Mouse (Mus musculus): Measurements from ENCODE around the gene Pdlim4.

DNA sequence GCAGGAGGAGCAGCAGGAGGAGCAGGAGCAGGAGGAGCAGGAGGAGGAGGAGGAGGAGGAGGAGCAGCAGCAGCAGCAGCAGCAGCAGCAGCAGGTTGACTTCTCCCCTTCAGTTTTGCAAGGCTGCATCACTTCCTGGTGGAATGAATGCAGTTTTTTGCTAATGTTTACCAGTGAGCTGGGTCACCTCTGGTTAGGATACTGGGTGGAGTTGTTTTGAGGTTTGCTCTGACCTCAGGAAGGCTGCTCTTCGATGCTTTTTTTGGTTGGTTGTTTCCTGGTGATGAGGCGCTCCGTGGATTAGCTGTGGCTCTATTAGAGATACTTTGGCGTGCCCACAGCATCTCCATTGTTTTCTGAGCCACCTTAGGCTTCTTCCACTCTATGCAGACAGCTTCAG lies 51.2 kb downstream of the Pdlim4 start:
- TF ChIP-seq CTCF (IDR thresholded peaks at IDR 0.05; ENCODE audit: control insufficient read depth, insufficient read depth, insufficient replicate concordance, low read depth, low read length) (no peak), POLR2A (IDR thresholded peaks at IDR 0.05; ENCODE audit: control insufficient read depth, low read depth, low read length) (no peak)
